Mouse (Mus musculus): ENCODE data around the gene Pde4dip.

Pde4dip gene

DNA sequence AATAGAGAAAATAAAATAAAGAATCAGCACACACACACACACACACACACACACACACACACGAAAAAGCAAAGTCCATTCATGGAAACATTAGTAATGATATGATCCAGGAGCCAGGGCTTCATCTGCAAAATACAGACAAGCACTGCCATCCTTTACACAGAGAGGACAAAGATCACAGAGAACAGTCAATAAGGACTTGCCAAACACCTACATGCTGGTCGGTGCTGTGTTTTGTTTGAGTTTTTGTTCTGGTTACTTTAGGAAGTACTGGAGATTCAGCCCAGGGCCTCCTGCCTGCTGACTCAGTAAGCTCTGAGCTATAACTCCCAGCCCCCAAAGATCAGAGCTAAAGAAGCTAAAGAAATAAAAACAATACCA is 43.7 kb downstream of the Pde4dip start:
- no peak for DNase-seq (ENCODE audit: extremely low read depth, low read depth, low spot score)

DNA sequence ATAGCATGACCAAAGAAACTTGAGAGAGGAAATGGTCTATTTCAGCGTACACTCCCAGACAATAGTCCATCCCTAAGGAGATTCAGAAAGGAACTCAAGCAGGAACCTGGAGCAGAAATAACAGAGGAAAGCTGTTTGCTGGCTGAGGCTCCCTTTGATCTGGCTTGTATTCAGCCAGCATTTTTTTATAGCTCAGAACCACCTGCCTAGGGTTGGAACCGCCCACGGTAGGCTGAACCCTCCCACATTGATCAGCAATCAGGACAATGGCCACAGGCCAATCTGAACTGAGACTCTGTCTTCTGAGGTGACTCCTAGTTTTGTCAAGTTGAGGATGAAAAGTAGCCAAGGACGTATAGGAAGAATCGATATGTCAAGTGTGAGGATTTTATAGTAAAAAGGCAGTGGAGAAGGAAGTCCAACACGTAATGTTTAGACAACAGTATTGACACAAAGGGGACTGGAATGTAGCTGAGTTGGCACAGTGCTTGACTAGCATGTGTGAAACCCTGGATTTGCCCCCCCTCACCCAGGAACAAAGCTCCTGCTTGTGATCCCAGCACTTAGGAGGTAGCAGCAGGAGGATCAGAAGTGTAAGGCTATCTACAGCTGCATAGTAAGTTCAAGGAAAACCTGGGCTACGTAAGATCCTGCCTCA is 44.2 kb downstream of the Pde4dip start:
- no peak for DNase-seq (ENCODE audit: extremely low read depth, low read depth, low spot score)

DNA sequence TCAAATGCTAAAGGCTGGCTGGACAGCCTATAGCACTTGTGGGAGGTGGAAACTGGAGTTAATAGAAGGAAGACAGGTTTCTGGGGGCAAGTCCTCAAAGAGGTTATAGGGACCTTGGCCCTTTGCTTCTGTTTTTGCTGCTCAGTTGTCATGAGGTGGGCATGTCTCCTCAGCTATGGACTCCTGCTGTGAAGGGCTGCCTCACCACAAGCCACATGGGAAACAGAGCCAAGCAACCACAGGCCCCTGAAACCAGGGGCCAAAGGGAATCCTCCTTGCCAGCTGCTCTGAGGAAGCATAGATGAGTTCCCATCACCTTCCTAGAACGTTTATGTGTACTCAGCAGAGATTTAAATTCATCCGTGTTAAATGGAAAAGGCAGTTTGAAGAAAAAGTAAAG is 45.9 kb downstream of the Pde4dip start:
- no peak for DNase-seq (ENCODE audit: extremely low read depth, low read depth, low spot score)

DNA sequence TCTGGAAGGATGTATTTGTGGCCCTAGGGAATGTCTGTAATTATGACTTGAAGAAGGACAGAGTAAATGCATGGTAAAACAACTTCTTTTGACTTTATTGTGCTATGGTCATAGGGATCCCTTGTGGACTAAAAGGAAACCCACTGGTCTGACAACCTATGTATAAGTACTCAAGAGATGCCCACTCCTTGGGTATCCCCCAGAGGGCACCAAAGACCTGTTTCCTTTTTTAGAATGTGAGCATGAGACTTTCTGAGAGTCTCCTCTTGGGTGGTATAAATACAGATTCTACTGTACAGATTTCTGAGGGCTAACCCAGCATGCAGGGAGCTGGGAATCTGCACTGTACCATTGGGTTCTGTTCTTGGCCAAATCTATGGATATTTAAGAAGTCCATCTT is 48.1 kb downstream of the Pde4dip start:
- no peak for DNase-seq (ENCODE audit: extremely low read depth, low read depth, low spot score)

DNA sequence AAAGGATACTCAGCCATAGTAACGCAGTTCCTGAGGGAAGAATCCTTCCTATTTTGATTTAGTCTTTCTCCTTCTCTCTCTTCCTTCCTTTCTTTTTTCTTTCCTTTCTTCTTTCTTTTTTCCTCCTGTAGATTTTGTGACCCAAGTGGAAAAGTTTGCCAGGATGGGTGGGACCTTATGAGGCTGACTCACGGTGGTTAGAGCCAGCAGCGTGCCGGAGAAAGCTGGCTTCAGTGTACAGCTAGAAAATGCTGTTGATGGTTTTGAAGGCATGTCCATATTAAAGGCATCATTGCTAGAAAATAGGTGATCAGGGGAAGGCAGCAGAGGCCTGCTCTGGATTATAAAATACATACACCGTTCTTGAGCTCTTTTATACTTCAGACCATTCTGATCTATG is 52.6 kb downstream of the Pde4dip start:
- DNase-seq (ENCODE audit: extremely low read depth, low read depth, low spot score): no peak

DNA sequence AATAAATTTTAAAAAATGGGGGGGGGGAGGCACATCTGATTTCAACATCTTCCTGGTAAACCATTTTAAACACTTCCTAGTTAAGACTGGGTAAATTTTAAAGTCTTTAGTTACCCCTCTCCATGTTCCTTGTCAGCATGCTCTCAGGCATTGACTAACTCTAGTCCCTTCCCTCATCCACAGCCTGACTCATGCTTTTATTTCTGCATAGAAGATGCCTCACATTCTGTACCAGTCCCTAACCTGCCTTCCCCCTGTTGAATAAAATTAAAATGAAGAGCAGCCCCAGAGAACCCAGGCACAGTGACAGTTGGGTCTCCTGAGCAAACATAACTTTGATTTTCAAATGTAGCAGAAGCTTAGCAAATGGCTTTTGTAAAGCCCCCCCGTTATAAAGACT is 53.9 kb downstream of the Pde4dip start:
- no peak for DNase-seq (ENCODE audit: extremely low read depth, low read depth, low spot score)

DNA sequence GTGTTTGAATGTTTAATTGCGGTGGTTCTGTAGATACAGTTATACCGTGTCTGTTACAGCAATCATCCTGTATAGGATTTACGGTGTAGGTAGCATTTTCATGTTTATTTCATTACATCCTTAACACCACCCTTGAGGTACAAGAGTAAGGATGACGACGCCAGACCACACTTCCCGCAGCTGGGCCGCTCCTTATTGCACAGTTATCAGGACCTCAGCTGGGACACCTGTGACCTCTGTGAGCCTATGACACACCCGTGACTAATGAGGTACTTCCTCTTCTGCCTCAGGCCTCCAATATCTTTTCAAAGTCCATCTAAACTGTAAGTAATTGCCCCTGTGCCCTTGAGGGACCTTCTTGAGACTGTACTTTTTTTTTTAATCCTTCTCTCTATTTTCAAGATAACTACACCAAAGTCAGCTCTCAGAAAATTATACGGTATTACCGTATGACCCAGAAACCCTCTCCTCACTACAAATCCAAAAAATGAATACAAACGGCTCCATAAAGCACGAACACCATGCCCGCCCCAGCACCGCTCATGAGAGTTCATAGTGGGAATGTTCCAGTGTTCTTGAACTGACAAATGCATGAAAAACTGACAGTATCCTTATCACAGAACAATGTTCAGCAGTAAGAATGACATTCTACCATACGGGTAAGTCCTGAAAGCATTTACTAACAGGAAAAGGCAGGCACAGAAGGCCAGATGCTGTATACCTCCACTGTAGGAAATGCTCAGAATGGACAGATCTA is 56.8 kb downstream of the Pde4dip start:
- no peak for DNase-seq (ENCODE audit: extremely low read depth, low read depth, low spot score)

DNA sequence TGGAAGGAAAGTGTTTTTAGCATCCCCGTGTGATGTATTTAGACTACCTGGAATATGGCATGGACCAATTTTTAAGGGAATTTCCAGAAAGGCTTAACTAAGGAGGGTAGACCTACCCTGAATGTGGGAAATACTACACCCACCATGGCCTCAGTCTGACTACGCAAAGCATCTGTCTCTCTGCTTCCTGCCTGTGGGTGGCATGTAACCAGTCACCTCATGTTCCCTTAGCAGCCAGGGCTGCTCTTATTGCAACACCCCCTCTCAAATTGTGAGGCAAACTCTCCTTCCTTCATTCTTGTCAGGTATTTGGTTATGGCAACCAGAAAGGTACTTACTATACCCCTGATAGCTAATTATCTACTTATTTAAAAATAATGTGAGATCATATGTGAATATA is 57.9 kb downstream of the Pde4dip start:
- no peak for DNase-seq (ENCODE audit: extremely low read depth, low read depth, low spot score)

DNA sequence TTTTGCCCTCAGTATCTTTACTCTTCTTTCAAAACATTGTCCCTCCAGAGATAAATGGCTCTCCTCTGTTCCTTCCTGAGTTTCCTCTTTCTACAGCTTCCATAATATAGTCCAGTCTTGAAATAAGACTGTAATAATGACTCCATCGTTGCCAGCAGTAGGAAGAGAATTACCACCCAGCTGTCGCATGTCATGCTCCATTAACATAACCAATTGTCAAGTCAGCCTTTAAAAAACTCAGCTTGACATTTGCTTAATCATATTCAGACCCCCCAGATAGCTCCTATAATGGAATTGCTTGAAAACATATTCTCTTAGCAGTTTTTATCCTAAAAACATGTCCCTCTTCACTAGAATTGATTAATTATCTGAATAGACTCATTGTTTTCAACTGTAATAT is 58.4 kb downstream of the Pde4dip start:
- DNase-seq (ENCODE audit: extremely low read depth, low read depth, low spot score): no peak

DNA sequence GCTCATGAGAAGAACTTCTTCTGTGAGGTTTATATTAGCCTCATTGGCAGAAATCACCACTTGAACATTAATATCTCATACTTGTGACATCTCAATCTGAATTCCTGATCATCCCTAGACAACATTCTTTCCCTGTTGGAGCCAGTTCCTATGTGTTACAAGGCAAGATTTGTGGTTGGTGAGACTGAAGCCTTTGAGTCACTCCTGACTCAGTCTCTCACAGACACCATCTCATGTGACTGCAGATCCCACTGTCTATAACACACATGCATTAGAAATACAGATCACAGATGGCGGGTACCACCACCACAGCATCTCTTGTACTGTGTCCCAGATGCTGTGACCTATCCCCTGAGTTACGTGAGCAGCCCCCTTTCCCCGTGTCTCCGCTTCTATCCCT is 60.2 kb downstream of the Pde4dip start:
- DNase-seq (ENCODE audit: extremely low read depth, low read depth, low spot score): no peak

DNA sequence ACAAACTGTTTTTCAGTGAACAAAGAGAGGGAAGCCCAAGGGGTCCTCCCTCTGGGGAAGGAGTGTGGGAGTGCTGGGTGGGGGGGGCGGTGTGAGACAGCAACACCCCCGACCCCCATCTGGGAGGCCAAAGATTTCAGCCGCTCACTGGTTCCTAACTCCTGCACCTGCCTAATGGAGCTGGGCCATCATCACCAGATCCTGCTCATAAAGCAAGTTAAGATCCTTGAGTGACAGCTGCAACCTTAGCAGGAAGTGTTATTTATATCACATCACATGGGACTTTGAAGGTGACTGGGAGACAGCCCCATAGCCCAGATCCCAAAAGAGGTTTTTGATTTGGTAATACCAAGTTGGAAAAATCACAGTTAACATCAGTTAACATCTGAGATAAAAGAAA is 63.3 kb downstream of the Pde4dip start:
- no peak for DNase-seq (ENCODE audit: extremely low read depth, low read depth, low spot score)

DNA sequence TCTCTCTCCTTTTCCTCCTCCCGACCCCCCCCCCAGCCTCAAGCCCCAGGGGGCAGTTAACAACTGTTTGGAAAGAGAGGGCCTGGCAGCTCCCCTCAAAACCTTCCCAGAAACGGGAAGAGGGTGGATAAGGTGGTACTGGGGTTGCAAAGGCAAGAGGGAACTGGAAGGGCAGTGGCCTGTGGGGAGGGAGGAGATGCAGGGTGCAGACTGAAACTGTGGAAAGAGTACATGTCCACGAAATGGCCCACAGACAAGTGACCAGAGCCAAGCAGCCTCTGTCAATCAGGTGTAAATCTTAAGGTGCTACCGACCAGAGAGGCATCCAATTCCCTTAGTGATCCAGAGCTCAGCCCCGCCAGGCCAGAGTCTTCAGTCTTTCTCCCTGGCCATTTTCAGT is 63.8 kb downstream of the Pde4dip start:
- no peak for DNase-seq (ENCODE audit: extremely low read depth, low read depth, low spot score)

DNA sequence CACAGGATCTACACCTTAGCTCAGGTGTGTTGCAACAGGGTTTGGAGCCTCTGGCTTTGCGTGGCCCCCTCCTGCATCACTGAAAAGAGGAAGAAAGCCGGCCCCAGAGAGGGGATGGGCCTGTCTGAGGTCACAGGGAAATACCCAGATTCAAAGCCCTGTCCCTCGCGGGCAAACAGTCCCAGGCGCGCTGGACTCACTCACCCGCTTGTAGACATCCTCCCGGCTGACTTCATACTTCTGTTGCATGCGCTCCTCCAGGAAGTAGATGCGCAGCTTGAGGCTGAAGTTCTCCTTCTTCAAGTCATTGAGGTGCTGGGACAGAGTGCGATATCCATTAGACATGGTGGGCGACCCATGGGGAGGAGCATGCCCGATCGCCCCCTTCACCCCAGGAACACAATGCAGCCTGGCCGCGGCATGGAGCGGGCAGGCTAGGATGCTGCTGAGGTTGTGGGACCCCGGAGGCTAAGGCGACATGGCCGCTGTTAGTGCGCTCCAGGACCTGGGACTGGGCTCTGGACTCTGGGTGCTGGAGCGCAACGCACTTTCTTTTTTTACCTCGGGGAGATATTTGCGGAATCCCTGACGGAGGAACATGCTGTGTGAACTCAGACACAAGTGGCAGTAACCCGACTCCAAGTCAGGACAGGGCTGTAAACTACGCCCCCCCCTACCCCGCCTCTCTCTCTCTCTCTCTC is 64.3 kb downstream of the Pde4dip start:
- no peak for DNase-seq (ENCODE audit: extremely low read depth, low read depth, low spot score)

DNA sequence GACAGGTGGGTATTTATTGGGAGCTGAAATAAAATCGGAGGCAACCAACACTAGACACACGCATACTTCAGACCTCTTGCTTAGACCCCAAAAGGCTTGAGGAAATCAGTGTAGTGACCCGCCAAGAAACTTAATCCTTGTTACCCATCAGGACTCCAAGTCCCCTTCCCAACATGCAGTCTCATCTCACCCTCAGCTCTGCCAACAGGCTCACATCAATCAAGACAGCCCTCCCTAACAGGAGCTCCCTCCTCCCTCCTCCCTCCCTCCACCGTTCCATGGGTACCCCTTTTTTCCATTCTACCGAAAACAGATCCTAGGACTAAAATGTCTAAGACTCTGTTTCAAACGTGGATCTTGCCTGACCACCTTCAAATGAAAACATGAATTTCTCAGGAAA is 65.1 kb downstream of the Pde4dip start:
- DNase-seq (ENCODE audit: extremely low read depth, low read depth, low spot score): no peak

DNA sequence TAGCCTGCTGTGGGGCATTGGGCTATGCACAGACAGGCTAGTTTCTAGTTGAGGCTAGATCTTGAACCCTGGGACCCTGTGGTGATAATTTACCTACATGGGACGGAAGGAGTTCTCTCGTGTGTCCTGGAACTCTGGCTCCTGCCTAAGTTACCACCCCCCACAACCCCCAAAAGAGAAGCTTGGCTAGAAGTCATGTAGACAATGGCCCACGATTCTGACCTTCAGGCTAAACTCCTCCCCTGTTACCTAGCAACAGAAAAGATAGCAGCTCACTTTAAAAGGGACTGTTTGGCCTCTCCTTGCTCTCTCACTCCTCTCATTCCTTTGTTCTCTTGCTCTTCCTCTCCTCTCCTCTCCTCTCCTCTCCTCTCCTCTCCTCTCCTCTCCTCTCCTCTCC is 69.5 kb downstream of the Pde4dip start:
- DNase-seq (ENCODE audit: extremely low read depth, low read depth, low spot score): no peak

DNA sequence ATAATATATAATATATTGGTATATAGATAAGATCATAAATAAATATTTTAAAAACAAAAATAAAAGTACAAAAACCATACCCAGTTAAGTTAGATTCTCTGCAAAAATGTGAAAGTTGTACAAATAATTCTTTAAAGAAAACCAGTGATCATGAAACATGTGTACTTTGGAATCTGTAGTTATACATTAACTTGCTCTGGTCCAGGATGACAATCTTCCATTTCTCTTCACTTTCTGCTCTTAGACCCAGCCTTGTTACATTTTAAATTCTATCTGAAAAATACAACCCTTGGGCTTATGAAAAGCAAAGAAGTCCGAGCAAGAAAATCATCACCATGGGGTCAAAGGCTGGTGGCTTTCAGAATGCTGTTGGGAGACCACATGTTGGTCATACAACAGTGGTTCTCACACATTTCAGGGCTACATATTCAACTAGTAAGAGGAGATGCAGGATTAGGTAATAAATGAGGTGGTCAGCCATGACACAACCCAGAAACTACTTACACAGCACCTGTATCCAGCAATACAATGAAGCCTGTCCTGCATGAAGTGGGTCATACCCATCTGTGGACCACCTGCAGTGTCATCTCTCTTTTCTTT is 70.0 kb downstream of the Pde4dip start:
- DNase-seq (ENCODE audit: extremely low read depth, low read depth, low spot score): no peak

DNA sequence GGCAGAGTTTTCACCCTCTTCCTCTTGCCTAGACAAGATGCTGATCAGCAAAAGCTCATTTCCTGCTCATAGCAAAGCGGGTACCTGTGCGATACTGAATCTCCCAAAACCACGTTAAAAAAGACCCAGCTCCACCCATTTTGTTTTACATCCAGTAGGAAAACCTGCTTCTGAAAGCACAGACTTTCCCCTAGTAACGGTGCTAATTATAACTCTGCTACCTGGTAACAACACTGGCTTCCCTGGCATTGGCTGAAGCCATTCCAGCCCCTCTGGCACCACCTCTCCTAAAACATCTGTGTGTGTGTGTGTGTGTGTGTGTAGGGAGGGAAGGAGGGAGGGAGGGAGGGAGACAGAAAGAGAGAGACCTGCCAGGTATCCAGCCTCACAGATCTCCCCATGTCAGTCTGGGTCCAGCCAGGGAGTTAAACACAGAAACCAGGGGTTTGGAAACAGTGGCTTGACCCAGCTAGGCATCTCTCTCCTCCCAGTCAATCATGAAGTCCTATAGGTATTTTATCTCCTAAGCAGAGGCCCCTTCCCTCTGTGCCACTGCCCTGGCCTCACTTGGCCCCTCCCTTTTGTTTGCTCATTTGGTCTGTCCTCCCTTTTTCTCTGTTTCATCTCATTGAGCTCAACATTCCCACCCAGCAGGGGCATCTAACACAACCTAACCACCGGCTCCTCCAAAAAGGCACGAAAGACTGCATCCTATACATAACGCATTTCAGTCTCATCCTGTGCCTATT is 76.7 kb downstream of the Pde4dip start:
- DNase-seq (ENCODE audit: extremely low read depth, low read depth, low spot score): no peak

DNA sequence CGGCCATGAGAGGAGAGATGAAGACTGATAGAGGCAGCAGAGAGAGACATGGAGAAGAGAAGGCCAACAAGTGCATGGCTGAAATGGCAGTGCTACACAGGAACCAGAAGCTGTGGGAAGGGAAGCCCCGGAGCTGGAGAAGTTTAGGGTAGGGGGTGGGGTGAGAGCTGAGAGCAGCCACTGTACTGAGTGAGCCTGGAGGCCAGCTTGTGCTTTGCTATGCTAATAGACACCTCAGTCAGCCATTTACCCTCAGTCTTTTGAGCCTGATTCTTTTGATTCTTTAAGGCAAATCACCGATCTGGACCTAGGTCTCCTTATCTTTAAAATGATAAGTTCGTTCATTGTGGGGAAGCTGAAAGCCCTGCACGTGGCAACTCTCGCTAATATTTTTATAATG is 77.3 kb downstream of the Pde4dip start:
- DNase-seq (ENCODE audit: extremely low read depth, low read depth, low spot score): no peak

DNA sequence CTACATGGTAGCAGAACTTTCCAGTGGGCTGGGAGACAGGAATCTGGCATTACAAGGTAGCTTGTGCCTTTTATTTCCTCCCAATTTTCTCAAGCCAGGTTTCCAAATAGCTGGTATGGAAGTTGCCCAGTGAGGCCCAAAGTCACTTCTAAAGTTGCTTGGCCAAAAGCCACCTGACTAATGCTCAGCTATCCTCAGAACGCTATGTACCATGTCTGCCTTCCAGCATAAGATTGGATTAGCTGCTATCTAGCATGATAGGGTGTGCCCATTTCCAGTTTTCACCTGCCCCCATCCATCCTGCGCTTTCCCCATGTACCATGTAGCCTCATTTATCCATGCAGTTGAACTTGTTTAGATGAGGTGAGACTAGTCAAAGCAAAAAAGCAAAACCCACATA is 78.2 kb downstream of the Pde4dip start:
- peak; percentile 40 for DNase-seq (ENCODE audit: extremely low read depth, low read depth, low spot score)

DNA sequence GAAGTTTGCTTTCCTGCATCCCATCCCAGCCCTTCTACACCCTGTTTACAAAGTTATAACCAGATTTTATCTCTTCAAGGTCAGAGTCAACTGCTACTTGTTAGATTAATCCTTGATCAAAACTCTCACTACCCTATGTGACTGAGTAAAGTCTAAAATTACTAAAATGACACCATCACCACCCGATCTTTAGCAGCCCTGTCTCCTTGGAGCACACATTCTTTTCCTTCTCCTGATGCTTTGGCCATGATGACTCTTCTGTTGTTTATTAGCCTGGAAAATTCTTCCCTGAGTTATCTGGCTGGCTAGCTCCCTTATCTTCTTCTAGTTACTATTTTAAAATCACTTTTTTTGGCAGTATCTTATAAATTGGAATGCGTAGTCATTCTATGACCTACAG is 82.9 kb downstream of the Pde4dip start:
- no peak for DNase-seq (ENCODE audit: extremely low read depth, low read depth, low spot score)

DNA sequence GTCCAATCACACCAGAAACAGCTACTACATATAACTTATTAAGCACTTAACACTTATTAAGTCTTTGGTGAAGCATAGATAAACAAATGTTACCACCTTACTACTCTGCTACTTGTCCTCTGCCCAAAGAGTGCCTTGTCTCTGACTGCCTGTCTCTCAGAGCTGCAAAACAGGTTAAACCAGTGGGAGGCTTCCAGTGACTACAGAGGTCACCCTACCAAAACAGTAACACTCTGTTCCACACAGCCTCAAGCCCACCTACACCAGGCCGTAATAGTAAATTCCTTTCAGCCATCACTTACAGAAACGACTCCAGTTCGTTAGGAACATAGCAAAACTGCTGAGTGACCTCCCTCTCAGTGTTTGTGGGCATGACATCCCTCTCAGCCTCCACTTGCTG is 84.8 kb downstream of the Pde4dip start:
- DNase-seq (ENCODE audit: extremely low read depth, low read depth, low spot score): peak; percentile 25
